Mouse (Mus musculus) CH12.LX (cell line): ENCODE data around the gene Pnpo. TPM values are rescaled to one million over a fixed set of nuclear protein-coding genes. Genes with fewer than 3 reads are reported as not detected.

Experiments
- DNase-seq: peaks from one replicate; pipeline ENCODE4 v3.0.0-alpha.2; 2013; ENCODE audit errors: extremely low read depth
- H3K27ac ChIP-seq: 2 replicates; pipeline ENCODE4 v1.5.1; 2012; ENCODE audit warnings: low read depth, mild to moderate bottlenecking, control low read depth, moderate library complexity; ENCODE audit not compliant: insufficient read depth
- H3K27me3 ChIP-seq: replicated peaks from 2 replicates; pipeline ENCODE3; 2012; ENCODE audit warnings: inconsistent platforms
- H3K36me3 ChIP-seq, 2 experiments: replicated peaks in 1 of 2; 2 replicates each; pipeline versions ENCODE3 to v1.6.1; 2012; ENCODE audit warnings: inconsistent platforms in 1 of 2, low read length in 1 of 2, mild to moderate bottlenecking in 1 of 2, mixed read lengths in 1 of 2, moderate library complexity in 1 of 2; ENCODE audit not compliant: control insufficient read depth in 1 of 2, insufficient read depth in 1 of 2
- H3K4me1 ChIP-seq, 2 experiments: 2 replicates each; pipeline ENCODE4 v1.6.1; 2012; ENCODE audit warnings: inconsistent platforms in 1 of 2, moderate library complexity in 1 of 2; ENCODE audit not compliant: insufficient read depth in 2 of 2, control insufficient read depth in 1 of 2
- H3K4me2 ChIP-seq: 2 replicates; pipeline ENCODE4 v1.6.1; 2012; ENCODE audit warnings: low read depth, mild to moderate bottlenecking, control low read depth; ENCODE audit not compliant: poor library complexity, insufficient read depth, severe bottlenecking
- H3K4me3 ChIP-seq, 3 experiments: fragments of 150-350 bp in 1 of 3; sonication (generic) in 1 of 3; replicated peaks in 1 of 3; 2 replicates each; pipeline versions ENCODE3 to v1.5.1; 2011 to 2012; ENCODE audit warnings: low read depth in 2 of 3, low read length in 2 of 3, mild to moderate bottlenecking in 2 of 3, moderate library complexity in 2 of 3, control low read depth in 1 of 3, improper control_type of control experiment in 1 of 3, inconsistent platforms in 1 of 3, mixed read lengths in 1 of 3; ENCODE audit not compliant: poor library complexity in 1 of 3
- H3K79me2 ChIP-seq: replicated peaks from 2 replicates; pipeline ENCODE4 v1.6.1; 2012; ENCODE audit warnings: mild to moderate bottlenecking, moderate library complexity; ENCODE audit not compliant: control insufficient read depth, poor library complexity, insufficient read depth, severe bottlenecking; ENCODE audit errors: extremely low read depth
- H3K9ac ChIP-seq: 2 replicates; pipeline ENCODE4 v1.6.1; 2012; ENCODE audit warnings: low read depth, mild to moderate bottlenecking, control low read depth, moderate library complexity; ENCODE audit not compliant: insufficient read depth
- H3K9me3 ChIP-seq: replicated peaks from 2 replicates; pipeline ENCODE3; 2012; ENCODE audit warnings: low read length, inconsistent platforms, mixed read lengths
- BHLHE40 ChIP-seq: IDR thresholded peaks from 2 replicates; pipeline ENCODE4 v1.6.1; 2011; ENCODE audit warnings: mild to moderate bottlenecking, low read depth, low read length, improper control_type of control experiment
- CTCF ChIP-seq, 2 experiments: IDR thresholded peaks in 1 of 2; conservative IDR thresholded peaks in 1 of 2; 2 replicates each; pipeline ENCODE4 v1.5.1; 2011 to 2012; ENCODE audit warnings: low read depth in 2 of 2, low read length in 2 of 2, improper control_type of control experiment in 1 of 2, inconsistent platforms in 1 of 2, mild to moderate bottlenecking in 1 of 2, moderate library complexity in 1 of 2
- EP300 ChIP-seq: IDR thresholded peaks from 2 replicates; pipeline ENCODE4 v1.6.1; 2011; ENCODE audit warnings: low read length, improper control_type of control experiment
- ETS1 ChIP-seq: conservative IDR thresholded peaks from 2 replicates; pipeline ENCODE4 v1.6.1; 2012; ENCODE audit warnings: low read depth, mild to moderate bottlenecking, inconsistent platforms, low read length, improper control_type of control experiment, moderate library complexity
- GABPA ChIP-seq: IDR thresholded peaks from 2 replicates; pipeline ENCODE4 v1.6.1; 2012; ENCODE audit warnings: low read depth, low read length, improper control_type of control experiment, inconsistent platforms; ENCODE audit not compliant: insufficient replicate concordance
- HCFC1 ChIP-seq: IDR thresholded peaks from 2 replicates; pipeline ENCODE4 v1.6.1; 2012; ENCODE audit warnings: low read depth, mild to moderate bottlenecking, inconsistent platforms, low read length, improper control_type of control experiment
- IRF4 ChIP-seq: IDR thresholded peaks from 2 replicates; pipeline ENCODE4 v1.6.1; 2014; ENCODE audit warnings: low read depth, mild to moderate bottlenecking, inconsistent platforms, low read length, improper control_type of control experiment
- JUND ChIP-seq: conservative IDR thresholded peaks from 2 replicates; pipeline ENCODE4 v1.6.1; 2011; ENCODE audit warnings: low read depth, low read length, improper control_type of control experiment
- MAFK ChIP-seq: IDR thresholded peaks from 2 replicates; pipeline ENCODE4 v1.6.1; 2011; ENCODE audit warnings: low read length, improper control_type of control experiment; ENCODE audit not compliant: insufficient replicate concordance
- MAX ChIP-seq: IDR thresholded peaks from 2 replicates; pipeline ENCODE4 v1.6.1; 2011; ENCODE audit warnings: low read length, improper control_type of control experiment
- MEF2A ChIP-seq: IDR thresholded peaks from 2 replicates; pipeline ENCODE4 v1.6.1; 2014; ENCODE audit warnings: low read depth, mild to moderate bottlenecking, inconsistent platforms, low read length, improper control_type of control experiment, borderline replicate concordance
- MXI1 ChIP-seq: IDR thresholded peaks from 2 replicates; pipeline ENCODE4 v1.6.1; 2011; ENCODE audit warnings: mild to moderate bottlenecking, low read depth, low read length, improper control_type of control experiment
- MYC ChIP-seq: IDR thresholded peaks from 2 replicates; pipeline ENCODE4 v1.6.1; 2011; ENCODE audit warnings: low read depth, mild to moderate bottlenecking, improper control_type of control experiment, low read length
- PAX5 ChIP-seq: IDR thresholded peaks from 2 replicates; pipeline ENCODE4 v1.6.1; 2012; ENCODE audit warnings: low read length, inconsistent platforms, mixed read lengths
- POLR2A ChIP-seq: IDR thresholded peaks from 2 replicates; pipeline ENCODE4 v1.6.1; 2011; ENCODE audit warnings: low read depth, mild to moderate bottlenecking, improper control_type of control experiment, low read length
- POLR2AphosphoS2 ChIP-seq: IDR thresholded peaks from 2 replicates; pipeline ENCODE4 v1.6.1; 2011; ENCODE audit warnings: low read depth, low read length, improper control_type of control experiment
- RAD21 ChIP-seq: IDR thresholded peaks from 2 replicates; pipeline ENCODE4 v1.6.1; 2011; ENCODE audit warnings: low read depth, mild to moderate bottlenecking, low read length, improper control_type of control experiment, moderate library complexity
- RCOR1 ChIP-seq: conservative IDR thresholded peaks from 2 replicates; pipeline ENCODE4 v1.6.1; 2012; ENCODE audit warnings: low read depth, mild to moderate bottlenecking, inconsistent platforms, low read length, improper control_type of control experiment
- SIN3A ChIP-seq: IDR thresholded peaks from 2 replicates; pipeline ENCODE4 v1.6.1; 2012; ENCODE audit warnings: low read length, improper control_type of control experiment, inconsistent platforms
- TCF12 ChIP-seq: IDR thresholded peaks from 2 replicates; pipeline ENCODE4 v1.6.1; 2014; ENCODE audit warnings: low read depth, mild to moderate bottlenecking, inconsistent platforms, low read length, improper control_type of control experiment
- USF1 ChIP-seq: IDR thresholded peaks from 2 replicates; pipeline ENCODE4 v1.6.1; 2014; ENCODE audit warnings: low read depth, mild to moderate bottlenecking, inconsistent platforms, low read length, improper control_type of control experiment
- ZMIZ1 ChIP-seq: IDR thresholded peaks from 2 replicates; pipeline ENCODE4 v1.6.1; 2012; ENCODE audit warnings: low read depth, mild to moderate bottlenecking, inconsistent platforms, low read length, improper control_type of control experiment
- ZNF384 ChIP-seq: IDR thresholded peaks from 2 replicates; pipeline ENCODE4 v1.6.1; 2012; ENCODE audit warnings: low read depth, low read length, improper control_type of control experiment, inconsistent platforms
- dilution Hi-C: fragments of 300-500 bp; cut with MboI; formaldehyde crosslinking; loops from 2 replicates; pipeline ENCODE4 v1.14.3; 2020; ENCODE audit warnings: low sequenced_read_pairs; ENCODE audit not compliant: extremely low pct_unique_long_range_greater_than_20kb, extremely low pct_ligation_motif_present
- in situ Hi-C: fragments of 300-500 bp; cut with MboI; formaldehyde crosslinking; loops from 3 replicates; pipeline ENCODE4 v1.14.3; 2019; ENCODE audit warnings: low sequenced_read_pairs, low pct_ligation_motif_present, low pct_unique_long_range_greater_than_20kb, mixed read lengths
- polyA plus RNA-seq: library from polyadenylated mRNA; unstranded; fragments of >175 nt; gene quantifications from 2 replicates; pipeline ENCODE4 v1.2.1, GENCODE M21; 2012; ENCODE audit warnings: low read depth; ENCODE audit not compliant: insufficient read length
- total RNA-seq, 2 experiments: library from RNA; depleted of rRNA; stranded (reverse); fragments of 300-350 nt in 1 of 2; fragments of >200 nt in 1 of 2; gene quantifications; 2 replicates each; pipeline ENCODE4 v1.2.3; 2012 to 2014

Gene Pnpo
- total and polyA plus RNA-seq, 3 experiments: 36.3 to 54.3 (median 38.5) TPM

DNA sequence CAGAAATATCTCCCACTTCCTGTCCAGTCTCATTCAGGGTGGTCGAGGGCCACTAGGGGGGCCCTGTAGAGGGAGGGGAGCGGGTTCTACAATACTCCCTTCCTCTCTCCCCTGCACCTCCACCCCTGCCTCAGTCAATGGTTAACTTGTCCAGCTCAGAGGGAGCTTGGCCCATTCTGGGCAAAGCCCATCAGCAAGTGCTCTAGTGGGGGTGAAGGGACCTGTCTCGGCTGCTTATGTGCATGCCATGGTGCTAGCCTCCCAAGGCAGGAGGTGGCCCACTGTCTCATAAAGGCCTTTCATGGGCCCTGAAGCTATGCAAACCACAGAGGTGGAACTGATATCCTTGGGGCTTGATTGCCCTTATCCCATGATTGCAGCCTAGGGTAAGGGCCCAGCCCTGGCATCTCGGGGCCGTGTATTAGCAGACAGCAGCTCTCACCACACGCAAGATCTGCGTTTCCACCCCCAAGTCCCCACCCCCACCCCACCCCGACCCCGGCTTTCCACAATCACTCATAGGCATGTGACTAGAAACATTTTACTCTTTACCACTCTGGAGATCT lies 13.9 kb downstream of the Pnpo start:
- Histone ChIP-seq H3K4me2 (no peak overlapping the region), H3K27ac (no peak overlapping the region), H3K27me3 (peaks cover 34% of the 10 kb centered on the region), H3K4me1 (peaks cover under 1 to 2% of the 10 kb centered on the region in 2 experiments; a peak in 1 of 4 replicates), H3K9ac (no peak overlapping the region), H3K36me3 (peaks cover 0 to under 1% of the 10 kb centered on the region in 2 experiments), H3K79me2 (no peaks in the 10 kb centered on the region), H3K4me3 (no peak overlapping the region), H3K9me3 (no peaks in the 10 kb centered on the region)
- in situ Hi-C loops: loop anchor here (5.0 kb wide), 1 partner anchor 32 kb away; no protein-coding TSS in a partner anchor
- TF ChIP-seq TCF12: no peak
- TF ChIP-seq RCOR1: no peak
- no peak for TF ChIP-seq PAX5
- no peak for TF ChIP-seq CTCF (conservative IDR thresholded peaks at IDR 0.05 in 1 of 2, IDR thresholded peaks at IDR 0.05 in 1 of 2; ENCODE audit: low read depth in 2 of 2, low read length in 2 of 2)
- TF ChIP-seq HCFC1: no peak
- TF ChIP-seq JUND: no peak
- TF ChIP-seq MYC: no peak
- TF ChIP-seq ZMIZ1: no peak
- TF ChIP-seq MAFK: no peak
- no peak for TF ChIP-seq ETS1
- TF ChIP-seq SIN3A: no peak
- no peak for DNase-seq
- dilution Hi-C loops: no loop called here

DNA sequence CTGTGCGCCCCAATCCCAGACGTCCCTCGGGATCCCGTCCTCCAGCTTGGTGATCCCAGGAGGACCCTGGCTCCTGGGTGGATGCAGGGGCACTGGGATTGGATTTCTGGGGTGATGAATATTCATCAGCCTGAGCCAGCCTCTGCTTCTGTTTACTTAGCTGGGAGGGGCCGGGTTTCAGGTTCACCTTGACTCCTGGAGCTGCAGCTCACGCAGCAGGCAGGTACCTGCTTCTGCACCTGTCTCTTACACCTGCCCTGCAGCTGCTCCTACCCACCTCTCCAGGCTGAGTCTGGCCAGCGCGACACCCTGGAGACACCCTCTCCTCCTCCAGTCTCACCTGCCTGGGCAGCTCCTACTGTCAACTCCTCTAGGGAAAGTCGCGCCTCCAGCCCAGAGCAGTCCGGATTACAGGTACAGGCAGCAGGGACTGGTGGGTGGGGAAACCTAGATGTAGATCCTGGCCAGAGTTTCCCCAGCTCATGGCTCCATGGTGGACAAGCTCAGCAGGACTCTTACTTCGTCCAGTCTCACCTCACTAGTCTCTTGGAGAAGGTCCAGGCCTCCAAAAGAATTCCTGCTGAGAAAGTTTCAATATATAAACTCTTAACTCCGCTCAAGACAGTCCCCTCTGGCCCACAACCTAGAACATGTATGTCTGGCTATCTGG lies 14.6 kb downstream of the Pnpo start:
- Histone ChIP-seq H3K4me3 (no peak overlapping the region), H3K79me2 (no peaks in the 10 kb centered on the region), H3K4me1 (0 out of 4 replicates have a peak, but pooled peaks cover 0 to 4% of the 10 kb centered on the region in 2 experiments), H3K27ac (no peak overlapping the region), H3K36me3 (no peaks in the 10 kb centered on the region), H3K27me3 (peaks cover 37% of the 10 kb centered on the region), H3K9me3 (no peaks in the 10 kb centered on the region), H3K4me2 (no peak overlapping the region), H3K9ac (no peak overlapping the region)
- in situ Hi-C loops: loop anchor here (5.0 kb wide), 1 partner anchor 33 kb away; no protein-coding TSS in a partner anchor
- TF ChIP-seq USF1: no peak
- no peak for TF ChIP-seq MEF2A
- no peak for TF ChIP-seq MXI1
- no peak for TF ChIP-seq POLR2A
- TF ChIP-seq RAD21: no peak
- no peak for TF ChIP-seq POLR2AphosphoS2
- TF ChIP-seq TCF12: no peak
- TF ChIP-seq ZNF384: no peak
- TF ChIP-seq JUND: no peak
- TF ChIP-seq MAFK: no peak
- TF ChIP-seq SIN3A: no peak
- TF ChIP-seq EP300: no peak
- no peak for TF ChIP-seq MAX
- TF ChIP-seq IRF4: no peak
- TF ChIP-seq GABPA: no peak
- no peak for TF ChIP-seq BHLHE40
- dilution Hi-C loops: no loop called here
- no peak for DNase-seq
